Mouse (Mus musculus): Measurements from ENCODE around the gene Ccnb2.

Gene Ccnb2

GRCm38 (mm10) chr9:70384494-70384893 is 36.9 kb downstream of the Ccnb2 start:
- whole genome bisulfite sequencing: 98% methylated on average over 4 of the region's 4 CpGs

- whole genome bisulfite sequencing: 82% methylated on average over 10 of the region's 10 CpGs
Measured at GRCm38 (mm10) chr9:70383750-70384149, 37.6 kb downstream of the Ccnb2 start.

- 66% methylated on average over 12 of the region's 12 CpGs for WGBS
Measured at GRCm38 (mm10) chr9:70382091-70382490, 39.3 kb downstream of the Ccnb2 start.

- WGBS: 92% methylated on average over 7 of the region's 7 CpGs
Measured at GRCm38 (mm10) chr9:70379502-70380467, 41.6 kb downstream of the Ccnb2 start.

- WGBS: 67% methylated on average over 5 of the region's 5 CpGs
Measured at GRCm38 (mm10) chr9:70371638-70372037, 49.7 kb downstream of the Ccnb2 start.

GRCm38 (mm10) chr9:70366898-70367297 is 54.4 kb downstream of the Ccnb2 start:
- WGBS: 33% methylated on average over 6 of the region's 6 CpGs

GRCm38 (mm10) chr9:70365915-70366314 is 55.4 kb downstream of the Ccnb2 start:
- WGBS: 46% methylated on average over 2 of the region's 2 CpGs

GRCm38 (mm10) chr9:70364741-70365140 is 56.6 kb downstream of the Ccnb2 start:
- 41% methylated on average over 8 of the region's 8 CpGs for WGBS

GRCm38 (mm10) chr9:70359402-70360131 is 61.8 kb downstream of the Ccnb2 start:
- 59% methylated on average over 2 of the region's 2 CpGs for WGBS
